Mouse (Mus musculus) cerebellum, postnatal 36 days (tissue): ENCODE results near the gene Hist1h3e.
A peak's percentile ranks its signal among the peaks of the same experiment; 100 is the strongest.
"Not testable (repeated sequence)": the region's sequence is repeated elsewhere in the genome, so short reads cannot be mapped to it uniquely, and the experiment has no call there.

Source experiments
- DNase-seq, 2 experiments: peaks; one replicate each; pipeline ENCODE4 v3.0.0; 2021 to 2022; ENCODE audit warnings: mixed read lengths in 2 of 2

Gene Hist1h3e

GRCm38 (mm10) chr13:23582219-23583056, 20.3 kb upstream of the Hist1h3e start:
- no peak for DNase-seq

DNA sequence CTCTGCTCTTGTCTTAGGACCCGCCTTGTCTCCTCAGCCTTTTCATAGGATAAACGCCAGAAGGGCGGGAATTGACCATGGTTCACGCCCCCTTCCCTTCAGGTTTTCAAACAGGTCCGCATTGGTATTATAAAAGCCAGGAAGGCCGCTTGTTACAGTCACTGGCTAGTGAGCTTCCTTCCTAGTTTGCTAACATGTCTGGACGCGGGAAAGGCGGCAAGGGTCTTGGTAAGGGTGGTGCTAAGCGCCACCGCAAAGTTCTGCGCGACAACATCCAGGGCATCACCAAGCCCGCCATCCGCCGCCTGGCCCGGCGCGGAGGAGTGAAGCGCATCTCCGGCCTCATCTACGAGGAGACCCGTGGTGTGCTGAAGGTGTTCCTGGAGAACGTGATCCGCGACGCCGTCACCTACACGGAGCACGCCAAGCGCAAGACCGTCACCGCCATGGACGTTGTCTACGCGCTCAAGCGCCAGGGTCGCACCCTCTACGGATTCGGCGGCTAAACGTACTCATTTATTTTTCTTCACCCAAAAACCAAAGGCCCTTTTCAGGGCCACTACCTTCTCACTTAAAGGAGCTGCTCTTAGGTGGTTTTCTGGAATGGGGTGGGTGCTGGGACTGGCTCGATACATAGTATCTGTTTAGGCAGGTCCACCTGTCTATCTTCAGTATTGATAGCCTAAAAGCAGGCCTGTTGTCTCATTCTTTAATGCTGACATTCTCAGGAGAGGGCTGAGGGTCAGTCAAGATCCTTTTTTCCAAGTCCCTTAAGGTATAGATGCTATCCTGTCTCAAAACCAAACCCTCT, 19.4 kb upstream of the Hist1h3e start, which contains the start of gene Hist1h4d:
Hist1h4d (plus strand) TSS at position 191 of the 811 bp plus-strand sequence.
- DNase-seq: peak; percentile 88 to 97

- no peak for DNase-seq
Measured at GRCm38 (mm10) chr13:23577835-23578234, 15.7 kb upstream of the Hist1h3e start.

GRCm38 (mm10) chr13:23576906-23577639, 14.9 kb upstream of the Hist1h3e start:
- DNase-seq: no peak

- no peak for DNase-seq
Measured at GRCm38 (mm10) chr13:23576351-23576881, 14.2 kb upstream of the Hist1h3e start.

DNA sequence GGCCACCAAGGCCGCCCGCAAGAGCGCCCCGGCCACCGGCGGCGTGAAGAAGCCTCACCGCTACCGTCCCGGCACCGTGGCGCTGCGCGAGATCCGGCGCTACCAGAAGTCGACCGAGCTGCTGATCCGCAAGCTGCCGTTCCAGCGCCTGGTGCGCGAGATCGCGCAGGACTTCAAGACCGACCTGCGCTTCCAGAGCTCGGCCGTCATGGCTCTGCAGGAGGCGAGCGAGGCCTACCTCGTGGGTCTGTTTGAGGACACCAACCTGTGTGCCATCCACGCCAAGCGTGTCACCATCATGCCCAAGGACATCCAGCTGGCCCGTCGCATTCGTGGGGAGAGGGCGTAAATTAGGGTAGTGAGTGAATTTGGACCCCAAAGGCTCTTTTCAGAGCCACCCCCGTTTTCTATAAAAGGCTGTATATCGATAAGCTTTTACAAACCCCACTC, 13.7 kb upstream of the Hist1h3e start:
- not testable (repeated sequence) for DNase-seq

DNA sequence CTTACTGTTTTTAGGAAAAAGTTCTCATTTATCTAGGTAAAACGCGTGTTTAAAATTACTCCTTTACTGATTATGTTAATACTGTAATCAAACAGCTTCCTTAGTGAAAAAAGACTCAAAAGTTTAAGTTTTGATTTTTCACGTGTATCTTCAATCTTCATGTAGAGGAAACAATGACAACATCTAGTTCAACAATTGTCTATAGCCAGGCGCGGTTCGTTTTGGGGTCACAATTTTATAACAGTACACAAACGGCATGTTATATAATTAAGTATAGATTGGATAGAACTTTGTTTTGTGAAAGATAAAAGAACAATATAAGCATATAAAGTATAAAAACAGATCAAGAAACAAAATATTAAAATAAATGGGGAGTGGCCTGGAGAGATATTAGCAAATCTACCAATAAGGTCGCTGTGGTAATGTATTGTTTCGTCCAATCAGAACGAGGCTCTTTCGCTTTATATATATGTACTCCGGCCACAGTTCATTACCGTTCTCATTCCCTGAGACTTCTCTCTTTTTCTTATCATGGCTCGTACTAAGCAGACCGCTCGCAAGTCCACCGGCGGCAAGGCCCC, 13.2 kb upstream of the Hist1h3e start, which contains the start of gene Hist1h3d:
Hist1h3d (plus strand) TSS at position 493 of the 581 bp plus-strand sequence.
- DNase-seq: peak in 1 of 2 experiments; percentile 39

- not testable (repeated sequence) for DNase-seq
Measured at GRCm38 (mm10) chr13:23574546-23575170, 12.5 kb upstream of the Hist1h3e start.

GRCm38 (mm10) chr13:23573898-23574524, 11.8 kb upstream of the Hist1h3e start, which contains the start of the genes Hist1h2bf and Hist1h2ad:
Hist1h2bf (minus strand) TSS chr13:23574196.
Hist1h2ad (plus strand) TSS chr13:23574381.
- DNase-seq: peak; percentile 67 to 82

DNA sequence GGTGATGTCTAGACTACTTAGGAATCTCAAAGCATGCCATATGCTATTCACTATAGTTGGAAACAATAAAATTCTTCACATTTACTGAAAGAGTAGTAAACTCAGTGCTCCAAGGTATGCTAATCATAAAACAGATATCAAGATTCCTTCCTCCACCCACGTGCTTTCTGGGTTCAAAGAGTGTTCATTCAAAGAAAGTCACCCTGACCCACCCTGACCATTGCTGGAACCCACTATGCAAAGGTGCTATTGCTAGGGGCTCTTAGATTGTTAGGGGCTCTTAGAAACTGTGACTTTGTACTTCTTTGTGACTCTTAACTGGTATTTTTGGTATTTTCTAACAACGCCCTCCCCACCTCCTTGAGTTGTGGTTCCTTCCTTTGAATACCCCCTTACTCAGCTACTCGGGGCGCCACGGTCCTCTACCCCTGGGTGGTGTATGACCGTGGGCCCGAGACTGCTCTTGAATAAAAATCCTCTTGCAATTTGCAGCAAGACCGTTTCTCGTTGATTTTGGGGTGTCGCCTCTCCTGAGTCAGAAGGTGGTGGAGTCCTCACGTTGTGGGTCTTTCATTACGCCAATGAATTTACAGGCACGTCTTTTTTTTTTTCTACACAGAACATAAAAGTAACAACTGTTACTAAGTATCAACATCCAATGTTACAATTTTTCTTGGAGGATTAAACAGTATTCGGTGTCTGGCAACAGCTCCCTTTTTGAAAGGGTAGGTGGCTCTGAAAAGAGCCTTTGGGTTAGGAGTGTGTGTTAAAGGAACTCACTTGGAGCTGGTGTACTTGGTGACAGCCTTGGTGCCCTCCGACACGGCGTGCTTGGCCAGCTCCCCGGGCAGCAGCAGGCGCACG, 11.1 kb upstream of the Hist1h3e start:
- DNase-seq: not testable (repeated sequence)

DNA sequence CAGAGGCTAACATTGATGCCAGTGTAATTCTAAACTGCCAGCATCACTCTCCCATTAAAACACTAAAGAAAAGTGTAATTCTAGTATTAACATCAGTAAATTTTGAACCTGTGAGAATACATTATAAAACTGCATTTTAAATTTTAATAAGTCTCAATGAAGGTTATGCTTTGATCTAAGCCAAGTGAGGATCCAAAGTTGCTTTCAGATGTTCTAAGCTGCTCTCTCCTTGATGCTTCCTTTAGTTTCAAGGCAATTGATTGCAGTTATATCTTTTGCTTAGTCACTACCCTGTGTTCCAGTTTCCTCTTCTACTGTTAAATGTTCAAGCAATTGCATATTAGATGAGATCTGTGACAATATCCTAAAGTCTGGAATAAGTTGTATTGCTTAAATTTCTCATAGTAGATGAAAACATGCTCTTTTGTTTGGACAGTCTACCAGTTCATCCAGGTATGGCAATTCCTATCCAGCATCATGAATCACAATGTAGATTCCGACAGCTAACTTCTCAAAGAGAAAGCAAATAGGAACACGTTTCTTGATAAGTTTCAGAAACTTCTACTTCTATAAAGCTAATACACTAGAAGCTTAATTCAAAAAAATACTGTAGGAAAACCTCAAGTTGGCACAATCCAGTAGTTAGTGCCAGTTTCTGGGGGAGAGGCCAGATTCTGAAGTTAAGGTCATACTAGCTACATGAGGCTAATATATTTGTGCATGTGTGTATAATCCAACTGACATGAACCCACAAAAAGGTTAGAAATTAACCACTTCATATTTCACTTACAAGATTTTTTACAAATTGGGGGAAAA, 10.3 kb upstream of the Hist1h3e start:
- DNase-seq: no peak

- not testable (repeated sequence) for DNase-seq
Measured at GRCm38 (mm10) chr13:23571504-23572217, 9.5 kb upstream of the Hist1h3e start.

- peak; percentile 52 to 73 for DNase-seq
Measured at GRCm38 (mm10) chr13:23571022-23571503, 8.9 kb upstream of the Hist1h3e start, which contains the start of the genes Hist1h2ae and Hist1h2bg. Hist1h2ae (minus strand) TSS chr13:23571220. Hist1h2bg (plus strand) TSS chr13:23571396.

DNA sequence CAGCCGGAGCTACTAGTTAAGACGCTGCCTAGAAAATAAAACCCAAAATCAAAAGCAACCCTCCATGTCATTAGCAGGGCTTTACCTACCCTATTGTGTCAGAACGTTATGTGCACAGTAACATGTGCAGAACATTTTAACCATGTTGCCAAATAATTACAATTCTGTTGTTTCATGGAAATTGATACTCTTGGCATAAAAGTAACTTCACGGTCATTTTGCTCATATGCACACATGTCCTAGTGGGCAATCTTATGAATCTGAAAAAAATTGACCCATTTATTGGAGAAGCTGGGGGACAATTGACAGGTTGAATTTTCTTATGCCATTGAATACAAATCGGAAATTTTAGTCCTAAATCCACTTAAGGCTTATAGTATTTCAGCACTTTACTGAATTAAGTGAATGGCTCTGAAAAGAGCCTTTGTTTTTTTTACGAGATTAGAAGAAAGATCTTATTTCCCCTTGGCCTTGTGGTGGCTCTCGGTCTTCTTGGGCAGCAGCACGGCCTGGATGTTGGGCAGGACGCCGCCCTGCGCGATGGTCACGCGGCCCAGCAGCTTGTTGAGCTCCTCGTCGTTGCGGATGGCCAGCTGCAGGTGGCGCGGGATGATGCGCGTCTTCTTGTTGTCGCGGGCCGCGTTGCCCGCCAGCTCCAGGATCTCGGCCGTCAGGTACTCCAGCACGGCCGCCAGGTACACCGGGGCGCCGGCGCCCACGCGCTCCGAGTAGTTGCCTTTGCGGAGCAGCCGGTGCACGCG, 8.3 kb upstream of the Hist1h3e start:
- not testable (repeated sequence) for DNase-seq

DNA sequence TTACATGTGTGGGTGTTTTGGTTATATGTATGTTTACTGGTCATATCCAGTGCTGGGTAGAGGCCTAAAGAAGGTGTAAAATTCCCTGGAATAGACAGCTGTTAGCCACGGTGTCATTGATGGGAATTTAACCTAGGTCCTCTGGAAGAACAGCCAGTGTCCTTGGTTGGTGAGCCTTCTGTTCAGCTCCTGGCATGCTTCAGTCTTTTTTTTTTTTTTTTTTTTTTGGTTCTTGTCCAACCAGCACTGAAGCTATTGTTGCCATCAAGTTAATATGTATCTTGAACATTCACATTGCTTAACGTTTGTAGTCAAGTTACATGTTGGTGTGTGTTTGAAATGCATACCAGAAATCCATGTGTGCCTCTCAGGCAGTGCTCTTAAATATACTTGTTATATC, 2.3 kb upstream of the Hist1h3e start:
- no peak for DNase-seq

DNA sequence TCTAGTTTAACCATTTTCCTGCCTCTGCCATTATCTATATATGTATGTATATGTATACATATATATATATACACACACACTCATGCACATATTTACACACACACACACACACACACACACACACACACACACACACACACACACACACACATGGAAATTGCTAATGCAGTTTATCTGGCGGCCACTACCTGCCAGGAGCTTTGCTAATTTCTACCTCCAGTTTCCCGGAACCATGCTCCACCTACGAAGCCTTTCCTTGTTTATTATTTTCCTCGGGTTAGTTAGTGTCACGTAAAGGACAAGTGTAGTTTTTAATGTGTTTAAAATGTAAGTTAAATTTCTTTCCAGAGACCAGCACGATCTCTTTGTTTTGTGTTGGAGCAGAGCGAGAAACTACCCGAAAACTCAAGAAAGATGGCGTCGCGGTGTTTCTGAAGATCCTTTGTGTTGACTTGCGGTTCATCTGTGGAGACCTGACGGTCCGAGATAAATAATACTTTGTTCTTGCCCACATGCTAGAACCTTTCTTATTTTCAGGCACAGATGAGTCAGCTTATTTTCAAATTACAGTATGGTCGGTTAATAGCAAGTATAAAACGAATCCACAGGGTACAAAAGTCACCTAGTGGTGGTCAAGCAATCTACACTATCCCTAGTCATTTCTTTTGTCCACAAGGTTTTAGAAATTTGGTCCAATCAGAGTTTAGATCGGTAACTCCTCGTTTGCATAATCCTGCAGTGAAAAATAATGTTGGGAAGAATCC, 712 bp upstream of the Hist1h3e start:
- peak in 1 of 2 experiments; percentile 43 for DNase-seq
